Mouse (Mus musculus) embryonic facial prominence, embryonic 14.5 days (tissue): Measurements from ENCODE around the gene Gadd45g. TPM values are rescaled to one million over a fixed set of nuclear protein-coding genes. Genes with fewer than 3 reads are reported as not detected.

Experiments used
- ATAC-seq: fragments of 200-750 bp; cut with Nextera tagmentation; 2 replicates; pipeline ENCODE4 v1.8.0; 2017; ENCODE audit warnings: low read depth, moderate number of reproducible peaks, moderate TSS enrichment
- DNase-seq: peaks from one replicate; pipeline ENCODE4 v3.0.0-alpha.2; 2015; ENCODE audit warnings: low spot score
- H3K27ac ChIP-seq: fragments of 300-500 bp; sonication (generic); replicated peaks from 2 replicates; pipeline ENCODE4 v1.5.1; 2014; ENCODE audit warnings: low read depth, mild to moderate bottlenecking, low read length, moderate library complexity
- H3K27me3 ChIP-seq: fragments of 300-500 bp; sonication (generic); replicated peaks from 2 replicates; pipeline ENCODE4 v1.6.1; 2014; ENCODE audit warnings: low read length; ENCODE audit not compliant: control insufficient read depth, insufficient read depth
- H3K36me3 ChIP-seq: fragments of 300-500 bp; sonication (generic); 2 replicates; pipeline ENCODE4 v1.6.1; 2014; ENCODE audit warnings: low read length, mixed read lengths; ENCODE audit not compliant: control insufficient read depth, insufficient read depth
- H3K4me1 ChIP-seq: fragments of 300-500 bp; sonication (generic); 2 replicates; pipeline ENCODE4 v1.6.1; 2014; ENCODE audit warnings: antibody characterized with exemption, low read length; ENCODE audit not compliant: control insufficient read depth, insufficient read depth
- H3K4me2 ChIP-seq: fragments of 300-500 bp; sonication (generic); 2 replicates; pipeline ENCODE4 v1.6.1; 2014; ENCODE audit warnings: low read depth, mild to moderate bottlenecking, low read length, moderate library complexity, mixed read lengths
- H3K4me3 ChIP-seq: fragments of 300-500 bp; sonication (generic); 2 replicates; pipeline ENCODE4 v1.5.1; 2014; ENCODE audit warnings: low read depth, mild to moderate bottlenecking, low read length
- H3K9ac ChIP-seq: fragments of 300-500 bp; sonication (generic); 2 replicates; pipeline ENCODE4 v1.6.1; 2014; ENCODE audit warnings: low read depth, mild to moderate bottlenecking, low read length, moderate library complexity, mixed read lengths
- H3K9me3 ChIP-seq: fragments of 300-500 bp; sonication (generic); 2 replicates; pipeline ENCODE4 v1.6.1; 2016; ENCODE audit warnings: low read length; ENCODE audit not compliant: control insufficient read depth
- WGBS: fragments of 180-500 bp; shearing (Covaris S2); extraction: QIAGEN DNeasy Blood & Tissue Kit; methylation state at CpG from one replicate; pipeline ENCODE4 v1.1.7; 2014; 5-methylcytosine and 5-hydroxymethylcytosine counted together
- polyA plus RNA-seq: library from polyadenylated mRNA; unstranded; fragments of >200 nt; fragmentation: Nextera tagmentation; extraction: Ambion mirVana; gene quantifications from 2 replicates; pipeline ENCODE4 v1.2.1, GENCODE M21; 2014

The Gadd45g gene
- polyA plus RNA-seq = 53.3 and 57.3 TPM in 2 replicates

DNA sequence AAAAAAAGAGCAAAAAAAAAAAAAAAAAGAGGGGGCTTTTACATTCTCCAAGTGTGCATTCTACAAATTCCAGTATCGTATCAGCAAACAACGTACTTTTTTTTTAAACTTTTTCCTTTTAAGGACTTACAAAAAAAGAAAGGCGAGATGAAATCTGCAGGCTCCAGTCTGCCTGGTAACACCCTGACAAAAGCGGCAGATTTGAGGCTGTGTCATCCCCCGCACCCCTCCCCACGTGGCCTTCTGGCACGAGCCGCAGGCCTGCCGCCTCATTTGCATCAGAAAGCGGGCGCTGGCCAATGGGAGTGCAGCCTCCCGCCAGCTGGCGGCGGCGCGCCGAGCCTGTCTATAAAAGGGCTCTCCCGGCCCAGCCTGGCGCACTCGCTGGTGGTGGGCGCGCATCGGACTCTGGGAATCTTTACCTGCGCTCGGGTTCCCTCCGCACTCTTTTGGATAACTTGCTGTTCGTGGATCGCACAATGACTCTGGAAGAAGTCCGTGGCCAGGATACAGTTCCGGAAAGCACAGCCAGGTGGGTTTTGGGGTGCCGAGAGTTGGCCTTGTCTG is at the start of gene Gadd45g:
Gene Gadd45g (plus strand): TSS at position 378 of the 567 bp plus-strand sequence.
- ATAC-seq (peak; percentile 87), DNase-seq (peak; percentile 98)
- Histone ChIP-seq H3K4me2 (peak within 1 kb of the TSS; percentile 98), H3K36me3 (no peaks in the 10 kb centered on the region), H3K27ac (peak within 1 kb of the TSS; percentile 82), H3K4me1 (peaks cover 32% of the 10 kb centered on the region), H3K9ac (peak within 1 kb of the TSS; percentile 78), H3K27me3 (0 out of 2 replicates have a peak, but pooled peaks cover 13% of the 10 kb centered on the region), H3K9me3 (no peaks in the 10 kb centered on the region), H3K4me3 (peak within 1 kb of the TSS; percentile 66)
- under 1% methylated on average over 31 of the region's 31 CpGs for WGBS

DNA sequence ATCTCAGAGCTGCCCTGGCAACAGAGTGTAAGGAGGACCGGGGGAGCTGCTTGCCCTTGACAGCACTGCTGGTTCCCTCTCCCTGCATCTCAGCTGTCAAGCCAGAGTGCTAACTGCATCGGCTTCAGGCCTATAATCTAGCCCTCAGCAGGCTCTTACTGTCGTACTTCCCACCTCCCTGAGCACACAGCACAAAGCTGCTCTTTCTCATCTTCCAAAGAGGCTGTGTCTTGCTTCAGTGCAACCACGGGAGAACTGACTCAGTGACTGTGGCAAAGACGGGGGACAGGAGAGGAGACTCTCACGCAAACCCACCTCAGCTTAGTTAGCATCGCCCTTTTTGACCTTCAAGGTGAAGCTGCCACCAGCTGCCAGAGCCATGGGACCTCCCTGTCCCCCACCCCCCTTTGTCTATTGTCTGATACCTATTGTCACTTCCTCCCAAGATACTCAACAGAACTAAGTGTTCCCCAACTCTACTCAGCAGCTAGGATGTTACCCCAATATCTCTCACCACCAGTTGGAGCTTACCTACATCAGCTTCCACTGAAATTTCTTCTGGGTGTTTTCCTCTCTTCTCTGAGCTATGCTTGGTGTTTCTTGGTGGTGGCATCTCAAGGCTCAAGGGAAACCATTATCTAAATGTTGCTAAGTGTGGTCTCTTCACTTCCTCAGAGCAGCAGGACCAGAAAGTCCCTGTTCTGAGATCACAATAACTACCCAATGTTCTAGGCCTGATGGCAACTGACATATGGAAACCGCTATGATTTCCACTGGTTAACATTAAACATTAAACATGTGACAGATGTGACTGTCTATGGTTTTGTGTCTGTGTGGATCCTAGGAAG is 48.4 kb upstream of the Gadd45g start:
- ATAC-seq (no peak), DNase-seq (no peak)
- no peak overlapping the region for H3K27ac ChIP-seq
- H3K4me3 ChIP-seq = no peak overlapping the region
- no peak overlapping the region for H3K9ac ChIP-seq
- H3K4me1 ChIP-seq = no peaks in the 10 kb centered on the region
- H3K4me2 ChIP-seq = no peak overlapping the region
- H3K9me3 ChIP-seq = no peaks in the 10 kb centered on the region
- WGBS = 52% methylated on average over 8 of the region's 8 CpGs
- no peaks in the 10 kb centered on the region for H3K27me3 ChIP-seq
- no peaks in the 10 kb centered on the region for H3K36me3 ChIP-seq

DNA sequence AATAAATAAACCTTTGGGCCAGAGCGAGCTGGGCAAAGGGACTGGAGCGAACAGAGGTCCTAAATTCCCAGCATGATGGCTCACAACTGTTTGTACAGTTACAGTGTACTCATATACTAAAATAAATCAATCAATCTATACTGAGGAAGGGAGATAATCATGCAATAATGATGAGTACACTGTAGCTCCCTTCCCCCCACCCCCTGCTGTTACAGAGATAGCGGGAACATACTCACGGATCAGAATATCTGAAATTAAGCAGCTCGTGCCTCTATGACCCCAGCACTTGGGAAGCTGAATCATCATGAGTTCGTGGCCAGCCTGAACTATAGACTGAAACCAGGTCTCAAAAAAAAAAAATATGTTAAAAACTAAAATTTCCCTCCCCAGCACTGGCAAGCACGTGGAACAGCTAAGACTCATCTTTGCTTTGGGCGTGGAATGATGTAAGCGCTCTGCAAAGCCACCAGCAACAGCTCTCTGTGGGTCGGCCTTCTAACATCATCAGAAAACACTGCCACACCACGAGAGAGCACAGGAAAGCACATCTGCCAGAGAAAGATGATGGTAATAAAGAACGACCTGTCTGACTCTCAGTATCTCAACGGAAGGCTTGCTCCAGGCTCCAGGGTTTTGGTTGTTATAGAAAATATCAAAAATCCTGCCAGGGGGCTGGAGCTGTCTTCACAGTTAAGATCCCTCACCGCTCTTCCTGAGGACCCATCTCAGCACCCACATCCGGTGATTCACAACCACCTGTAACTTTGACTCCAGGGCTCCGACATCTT is 46.5 kb upstream of the Gadd45g start:
- DNase-seq (no peak), ATAC-seq (no peak)
- no peak overlapping the region for H3K27ac ChIP-seq
- 81% methylated on average over 16 of the region's 16 CpGs for WGBS
- no peak overlapping the region for H3K4me2 ChIP-seq
- H3K9me3 ChIP-seq = no peaks in the 10 kb centered on the region
- no peak overlapping the region for H3K9ac ChIP-seq
- no peaks in the 10 kb centered on the region for H3K4me1 ChIP-seq
- H3K4me3 ChIP-seq = no peak overlapping the region
- no peaks in the 10 kb centered on the region for H3K36me3 ChIP-seq
- no peaks in the 10 kb centered on the region for H3K27me3 ChIP-seq

DNA sequence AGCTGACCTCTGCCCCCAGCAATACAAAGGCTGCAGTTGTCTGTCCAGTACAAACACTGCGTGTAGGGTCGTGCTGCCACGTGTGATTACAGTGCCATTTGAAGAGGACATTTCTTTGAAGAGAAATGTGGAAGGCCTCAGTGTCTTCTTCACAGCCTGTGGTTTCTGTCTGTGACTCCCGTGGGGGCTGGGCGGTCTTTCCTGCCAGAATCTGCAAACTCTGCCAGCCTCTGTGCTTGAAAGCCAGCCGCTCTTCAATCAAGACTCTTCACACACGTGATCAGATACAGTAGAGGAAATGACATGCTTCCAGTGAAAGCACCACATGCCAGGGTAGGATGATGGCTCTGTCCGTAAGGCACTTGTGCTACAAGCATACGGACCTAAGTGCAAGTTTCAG is 45.6 kb upstream of the Gadd45g start:
- H3K4me1 ChIP-seq = no peaks in the 10 kb centered on the region
- DNase-seq (peak; percentile 39), ATAC-seq (no peak)
- WGBS = 36% methylated on average over 9 of the region's 9 CpGs
- no peaks in the 10 kb centered on the region for H3K9me3 ChIP-seq
- H3K4me2 ChIP-seq = no peak overlapping the region
- H3K36me3 ChIP-seq = no peaks in the 10 kb centered on the region
- no peak overlapping the region for H3K27ac ChIP-seq
- H3K4me3 ChIP-seq = no peak overlapping the region
- no peaks in the 10 kb centered on the region for H3K27me3 ChIP-seq
- H3K9ac ChIP-seq = no peak overlapping the region

DNA sequence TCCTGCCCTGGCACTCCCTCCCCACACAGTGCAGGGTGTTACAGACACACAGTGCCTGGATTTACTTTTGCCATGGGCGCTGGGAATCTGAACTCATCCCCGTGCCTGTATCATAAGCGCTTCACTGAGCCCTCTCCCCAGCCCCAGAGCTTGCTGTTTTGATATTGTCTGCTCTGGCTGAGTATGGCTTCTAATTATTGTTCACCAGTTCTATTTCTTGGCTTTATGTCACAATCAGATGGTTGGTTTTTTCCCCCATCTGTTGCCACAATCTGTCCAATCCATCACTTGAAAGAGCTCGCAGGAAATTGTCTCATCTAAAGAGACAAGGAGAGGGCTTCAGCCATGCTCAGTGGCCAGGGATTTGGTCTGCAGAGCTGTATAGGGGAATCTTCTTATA is 40.8 kb upstream of the Gadd45g start:
- ATAC-seq (no peak), DNase-seq (no peak)
- H3K9ac ChIP-seq = no peak overlapping the region
- H3K4me2 ChIP-seq = no peak overlapping the region
- H3K9me3 ChIP-seq = no peaks in the 10 kb centered on the region
- H3K4me1 ChIP-seq = no peaks in the 10 kb centered on the region
- H3K27ac ChIP-seq = no peak overlapping the region
- no peaks in the 10 kb centered on the region for H3K36me3 ChIP-seq
- no peaks in the 10 kb centered on the region for H3K27me3 ChIP-seq
- 69% methylated on average over 4 of the region's 4 CpGs for WGBS
- no peak overlapping the region for H3K4me3 ChIP-seq

DNA sequence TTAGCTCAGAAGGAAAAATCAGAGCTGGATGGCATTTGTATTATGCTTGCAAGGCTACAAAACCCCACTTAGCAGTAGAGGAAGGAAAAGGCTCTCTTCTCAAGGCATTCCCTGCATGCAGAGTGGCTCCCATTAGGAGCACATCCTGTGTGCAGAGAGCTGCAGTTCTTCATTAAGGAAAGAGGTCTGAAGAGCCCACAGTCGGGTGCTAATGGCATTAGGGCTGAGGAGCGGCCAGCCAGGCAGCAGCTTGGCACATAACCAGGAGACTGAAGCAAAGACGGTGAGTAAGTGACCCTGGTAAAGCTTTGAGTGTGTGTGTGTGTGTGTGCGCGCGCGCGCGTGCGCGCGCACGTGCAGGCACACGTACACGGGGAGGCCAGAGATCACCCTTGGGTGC is 40.3 kb upstream of the Gadd45g start:
- 83% methylated on average over 15 of the region's 15 CpGs for WGBS
- no peak for ATAC-seq
- no peaks in the 10 kb centered on the region for H3K4me1 ChIP-seq

DNA sequence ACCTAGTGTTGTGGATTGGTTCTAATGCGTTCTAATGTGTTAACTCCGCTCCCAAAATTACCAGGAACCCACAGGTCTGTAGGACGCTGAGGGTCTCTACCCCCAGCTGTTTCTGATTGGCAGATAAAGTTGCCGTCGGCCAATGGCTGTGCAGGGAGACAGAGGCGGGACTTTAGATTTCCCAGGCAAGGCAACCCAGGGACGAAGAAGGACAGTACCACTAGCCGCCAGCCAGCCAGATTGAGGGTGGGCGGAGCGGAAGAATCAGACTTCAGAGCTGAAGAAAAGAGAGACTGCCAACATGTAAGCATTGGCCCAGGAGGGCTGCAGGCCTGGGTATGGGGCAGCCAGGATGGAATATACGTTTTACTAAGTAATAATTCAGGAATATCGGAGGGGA is 38.3 kb upstream of the Gadd45g start:
- H3K27ac ChIP-seq = no peak overlapping the region
- H3K4me3 ChIP-seq = no peak overlapping the region
- 28% methylated on average over 12 of the region's 12 CpGs for WGBS
- no peak overlapping the region for H3K4me2 ChIP-seq
- no peak for ATAC-seq
- H3K27me3 ChIP-seq = no peaks in the 10 kb centered on the region
- H3K9me3 ChIP-seq = no peaks in the 10 kb centered on the region
- DNase-seq = peak; percentile 28
- H3K4me1 ChIP-seq = no peaks in the 10 kb centered on the region
- H3K36me3 ChIP-seq = no peaks in the 10 kb centered on the region
- no peak overlapping the region for H3K9ac ChIP-seq

More for the DNA sequence above, 40.3 kb upstream of the Gadd45g start:
- DNase-seq = no peak
- Histone ChIP-seq H3K27me3 (no peaks in the 10 kb centered on the region), H3K36me3 (no peaks in the 10 kb centered on the region), H3K9ac (no peak overlapping the region), H3K4me2 (no peak overlapping the region), H3K27ac (no peak overlapping the region), H3K4me3 (no peak overlapping the region), H3K9me3 (no peaks in the 10 kb centered on the region)
